Mouse (Mus musculus): ENCODE measurements around the gene Rnaseh2a. TPM values are rescaled to one million over a fixed set of nuclear protein-coding genes. Genes with fewer than 3 reads are reported as not detected.
A peak's percentile ranks its signal among the peaks of the same experiment; 100 is the strongest.

The Rnaseh2a gene
- total and polyA plus RNA-seq, 3 experiments, result 94.1 to 477 (median 174) TPM

- H3K4me3 ChIP-seq (ENCODE audit: low read depth, low read length), result no peak overlapping the region
- H3K4me1 ChIP-seq (ENCODE audit: insufficient read depth, low read depth, low read length), result peaks cover 35% of the 10 kb centered on the region
- TF ChIP-seq POLR2AphosphoS5 (IDR thresholded peaks at IDR 0.05; ENCODE audit: insufficient replicate concordance, low read depth, low read length) (no peak), TAL1 (conservative IDR thresholded peaks at IDR 0.05; ENCODE audit: low read depth, low read length) (no peak), CTCF (IDR thresholded peaks at IDR 0.05; ENCODE audit: low read depth, low read length) (no peak), GATA2 (IDR thresholded peaks at IDR 0.05; ENCODE audit: borderline replicate concordance, low read depth, low read length) (no peak), GATA1 (IDR thresholded peaks at IDR 0.05; ENCODE audit: borderline replicate concordance, low read length) (no peak)
- H3K27me3 ChIP-seq (ENCODE audit: insufficient read depth, low read length), result peaks cover 56% of the 10 kb centered on the region
- DNase-seq (ENCODE audit: low spot score), result no peak
- no peak for ATAC-seq (ENCODE audit: extremely low read depth, insufficient number of reproducible peaks, low FRiP score, poor library complexity, severe bottlenecking)
- no peaks in the 10 kb centered on the region for H3K9me3 ChIP-seq (replicated peaks)
- no peaks in the 10 kb centered on the region for H3K36me3 ChIP-seq (replicated peaks)
These were observed 39.0 kb downstream of the Rnaseh2a start for GRCm38 (mm10) chr8:84930582-84930981.

GRCm38 (mm10) chr8:84928456-84929306 lies 40.9 kb downstream of the Rnaseh2a start:
- H3K4me1 ChIP-seq (ENCODE audit: insufficient read depth, low read depth, low read length), result peaks cover 36% of the 10 kb centered on the region
- H3K4me3 ChIP-seq (ENCODE audit: low read depth, low read length), result no peak overlapping the region; the same call in 1 of the 2 replicates
- ATAC-seq (ENCODE audit: extremely low read depth, insufficient number of reproducible peaks, low FRiP score, poor library complexity, severe bottlenecking) (no peak), DNase-seq (ENCODE audit: low spot score) (peak; percentile 55)
- no peaks in the 10 kb centered on the region for H3K9me3 ChIP-seq (replicated peaks)
- peaks cover 38% of the 10 kb centered on the region for H3K27me3 ChIP-seq (ENCODE audit: insufficient read depth, low read length)
- TF ChIP-seq CTCF (IDR thresholded peaks at IDR 0.05; ENCODE audit: low read depth, low read length) (peak; percentile 54), TAL1 (conservative IDR thresholded peaks at IDR 0.05; ENCODE audit: low read depth, low read length) (no peak)
- H3K36me3 ChIP-seq (replicated peaks), result peaks cover 6% of the 10 kb centered on the region

- Histone ChIP-seq H3K9me3 (replicated peaks) (no peaks in the 10 kb centered on the region), H3K4me3 (ENCODE audit: low read depth, low read length) (no peak overlapping the region), H3K27me3 (ENCODE audit: insufficient read depth, low read length) (peaks cover 35% of the 10 kb centered on the region), H3K36me3 (replicated peaks) (peaks cover 12% of the 10 kb centered on the region), H3K4me1 (ENCODE audit: insufficient read depth, low read depth, low read length) (peaks cover 39% of the 10 kb centered on the region)
- no peak for TF ChIP-seq CTCF (IDR thresholded peaks at IDR 0.05; ENCODE audit: low read depth, low read length)
- TF ChIP-seq GATA2 (IDR thresholded peaks at IDR 0.05; ENCODE audit: borderline replicate concordance, low read depth, low read length), result no peak
- DNase-seq (ENCODE audit: low spot score) (no peak), ATAC-seq (ENCODE audit: extremely low read depth, insufficient number of reproducible peaks, low FRiP score, poor library complexity, severe bottlenecking) (no peak)
These were observed 42.1 kb downstream of the Rnaseh2a start for GRCm38 (mm10) chr8:84927513-84927912.

- ATAC-seq (ENCODE audit: extremely low read depth, insufficient number of reproducible peaks, low FRiP score, poor library complexity, severe bottlenecking) (no peak), DNase-seq (ENCODE audit: low spot score) (no peak)
- Histone ChIP-seq H3K4me3 (ENCODE audit: low read depth, low read length) (no peak overlapping the region), H3K9me3 (replicated peaks) (no peaks in the 10 kb centered on the region), H3K4me1 (ENCODE audit: insufficient read depth, low read depth, low read length) (peaks cover 40% of the 10 kb centered on the region), H3K36me3 (replicated peaks) (peaks cover 30% of the 10 kb centered on the region), H3K27me3 (ENCODE audit: insufficient read depth, low read length) (peaks cover 28% of the 10 kb centered on the region)
- TF ChIP-seq GATA1 (IDR thresholded peaks at IDR 0.05; ENCODE audit: borderline replicate concordance, low read length) (no peak), TAL1 (conservative IDR thresholded peaks at IDR 0.05; ENCODE audit: low read depth, low read length) (no peak), POLR2AphosphoS5 (IDR thresholded peaks at IDR 0.05; ENCODE audit: insufficient replicate concordance, low read depth, low read length) (no peak), CTCF (IDR thresholded peaks at IDR 0.05; ENCODE audit: low read depth, low read length) (no peak)
These were observed 44.0 kb downstream of the Rnaseh2a start for GRCm38 (mm10) chr8:84925557-84925956.

GRCm38 (mm10) chr8:84921596-84921995 lies 48.0 kb downstream of the Rnaseh2a start:
- Histone ChIP-seq H3K4me3 (ENCODE audit: low read depth, low read length) (no peak overlapping the region), H3K27me3 (ENCODE audit: insufficient read depth, low read length) (no peaks in the 10 kb centered on the region), H3K9me3 (replicated peaks) (no peaks in the 10 kb centered on the region), H3K4me1 (ENCODE audit: insufficient read depth, low read depth, low read length) (peaks cover 33% of the 10 kb centered on the region), H3K36me3 (replicated peaks) (peaks cover 70% of the 10 kb centered on the region)
- ATAC-seq (ENCODE audit: extremely low read depth, insufficient number of reproducible peaks, low FRiP score, poor library complexity, severe bottlenecking), result no peak
- no peak for TF ChIP-seq GATA1 (IDR thresholded peaks at IDR 0.05; ENCODE audit: borderline replicate concordance, low read length)
- TF ChIP-seq GATA2 (IDR thresholded peaks at IDR 0.05; ENCODE audit: borderline replicate concordance, low read depth, low read length), result no peak
- DNase-seq (ENCODE audit: low spot score), result no peak

- Histone ChIP-seq H3K27me3 (ENCODE audit: insufficient read depth, low read length) (no peaks in the 10 kb centered on the region), H3K4me3 (ENCODE audit: low read depth, low read length) (no peak overlapping the region)
- DNase-seq (ENCODE audit: low spot score), result no peak
These were observed 50.9 kb downstream of the Rnaseh2a start for GRCm38 (mm10) chr8:84918646-84919045.

More at GRCm38 (mm10) chr8:84918646-84919045, 50.9 kb downstream of the Rnaseh2a start:
- peaks cover 86% of the 10 kb centered on the region for H3K36me3 ChIP-seq (replicated peaks)
- no peaks in the 10 kb centered on the region for H3K9me3 ChIP-seq (replicated peaks)
- ATAC-seq (ENCODE audit: extremely low read depth, insufficient number of reproducible peaks, low FRiP score, poor library complexity, severe bottlenecking), result no peak
- no peak for TF ChIP-seq TAL1 (conservative IDR thresholded peaks at IDR 0.05; ENCODE audit: low read depth, low read length)
- TF ChIP-seq GATA1 (IDR thresholded peaks at IDR 0.05; ENCODE audit: borderline replicate concordance, low read length), result no peak
- TF ChIP-seq GATA2 (IDR thresholded peaks at IDR 0.05; ENCODE audit: borderline replicate concordance, low read depth, low read length), result no peak
- TF ChIP-seq CTCF (IDR thresholded peaks at IDR 0.05; ENCODE audit: low read depth, low read length), result no peak
- TF ChIP-seq POLR2AphosphoS5 (IDR thresholded peaks at IDR 0.05; ENCODE audit: insufficient replicate concordance, low read depth, low read length), result no peak
- H3K4me1 ChIP-seq (ENCODE audit: insufficient read depth, low read depth, low read length), result peaks cover 40% of the 10 kb centered on the region
